Mouse (Mus musculus) midbrain, embryonic 14.5 days (tissue): ENCODE data around the gene Akr1d1. TPM values are rescaled to one million over a fixed set of nuclear protein-coding genes. Genes with fewer than 3 reads are reported as not detected.

ENCODE experiments used
- ATAC-seq: fragments of 200-750 bp; cut with Nextera tagmentation; 2 replicates; pipeline ENCODE4 v1.8.0; 2017; ENCODE audit warnings: moderate number of reproducible peaks, moderate library complexity; ENCODE audit not compliant: low FRiP score, low TSS enrichment
- DNase-seq: peaks from one replicate; pipeline ENCODE4 v3.0.0-alpha.2; 2015
- H3K27ac ChIP-seq: fragments of 300-500 bp; sonication (generic); replicated peaks from 2 replicates; pipeline ENCODE4 v1.5.1; 2014; ENCODE audit warnings: mild to moderate bottlenecking, low read depth, low read length, moderate library complexity
- H3K27me3 ChIP-seq: fragments of 300-500 bp; sonication (generic); 2 replicates; pipeline ENCODE4 v1.6.1; 2014; ENCODE audit warnings: low read length, control low read depth, mixed read lengths; ENCODE audit not compliant: control insufficient read depth, insufficient read depth
- H3K36me3 ChIP-seq: fragments of 300-500 bp; sonication (generic); 2 replicates; pipeline ENCODE4 v1.6.1; 2014; ENCODE audit warnings: low read length, control low read depth; ENCODE audit not compliant: control insufficient read depth, insufficient read depth
- H3K4me1 ChIP-seq: fragments of 300-500 bp; sonication (generic); 2 replicates; pipeline ENCODE4 v1.6.1; 2014; ENCODE audit warnings: mild to moderate bottlenecking, antibody characterized with exemption, low read length, control low read depth; ENCODE audit not compliant: control insufficient read depth, insufficient read depth
- H3K4me2 ChIP-seq: fragments of 300-500 bp; sonication (generic); 2 replicates; pipeline ENCODE4 v1.6.1; 2014; ENCODE audit warnings: mild to moderate bottlenecking, low read length, moderate library complexity
- H3K4me3 ChIP-seq: fragments of 300-500 bp; sonication (generic); replicated peaks from 2 replicates; pipeline ENCODE4 v1.5.1; 2014; ENCODE audit warnings: low read depth, low read length
- H3K9ac ChIP-seq: fragments of 300-500 bp; sonication (generic); replicated peaks from 2 replicates; pipeline ENCODE4 v1.6.1; 2014; ENCODE audit warnings: mild to moderate bottlenecking, low read length, moderate library complexity
- H3K9me3 ChIP-seq: fragments of 300-500 bp; sonication (generic); 2 replicates; pipeline ENCODE4 v1.6.1; 2016; ENCODE audit warnings: low read length, control low read depth, mixed read lengths; ENCODE audit not compliant: control insufficient read depth
- WGBS: fragments of 180-500 bp; shearing (Covaris S2); extraction: QIAGEN DNeasy Blood & Tissue Kit; methylation state at CpG from one replicate; pipeline ENCODE4 v1.1.7; 2014; 5-methylcytosine and 5-hydroxymethylcytosine counted together
- polyA plus RNA-seq: library from polyadenylated mRNA; unstranded; fragments of >200 nt; fragmentation: Nextera tagmentation; extraction: Ambion mirVana; gene quantifications from 2 replicates; pipeline ENCODE4 v1.2.1, GENCODE M21; 2014

Gene Akr1d1
- polyA plus RNA-seq, 1 experiment from 2014 or later, result not detected

GRCm38 (mm10) chr6:37617431-37618011 is 87.5 kb downstream of the Akr1d1 start:
- ATAC-seq (no peak), DNase-seq (no peak)
- no peaks in the 10 kb centered on the region for H3K27me3 ChIP-seq
- H3K27ac ChIP-seq, result no peak overlapping the region
- 79% methylated on average over 10 of the region's 10 CpGs for WGBS
- H3K4me1 ChIP-seq, result peaks cover 3% of the 10 kb centered on the region; the same call in 1 of the 2 replicates
- no peak overlapping the region for H3K4me2 ChIP-seq
- H3K36me3 ChIP-seq, result no peaks in the 10 kb centered on the region
- H3K4me3 ChIP-seq, result no peak overlapping the region
- H3K9me3 ChIP-seq, result no peaks in the 10 kb centered on the region
- H3K9ac ChIP-seq, result no peak overlapping the region

Other genes with a start within 250 kb of the Akr1d1 start
- 7.6 and 9.2 TPM in 2 replicates for gene Dgki, start 230.0 kb upstream of the Akr1d1 start, polyA plus RNA-seq
- 1.6 and 3.2 TPM in 2 replicates for gene Creb3l2, start 88.0 kb upstream of the Akr1d1 start, polyA plus RNA-seq